Mouse (Mus musculus): ENCODE results near the gene Zdhhc14. TPM values are rescaled to one million over a fixed set of nuclear protein-coding genes. Genes with fewer than 3 reads are reported as not detected.
"Not testable (repeated sequence)": the region's sequence is repeated elsewhere in the genome, so short reads cannot be mapped to it uniquely, and the experiment has no call there.

Gene Zdhhc14
- polyA plus RNA-seq, 1 experiment from 2014 or later, result 1.6 TPM

DNA sequence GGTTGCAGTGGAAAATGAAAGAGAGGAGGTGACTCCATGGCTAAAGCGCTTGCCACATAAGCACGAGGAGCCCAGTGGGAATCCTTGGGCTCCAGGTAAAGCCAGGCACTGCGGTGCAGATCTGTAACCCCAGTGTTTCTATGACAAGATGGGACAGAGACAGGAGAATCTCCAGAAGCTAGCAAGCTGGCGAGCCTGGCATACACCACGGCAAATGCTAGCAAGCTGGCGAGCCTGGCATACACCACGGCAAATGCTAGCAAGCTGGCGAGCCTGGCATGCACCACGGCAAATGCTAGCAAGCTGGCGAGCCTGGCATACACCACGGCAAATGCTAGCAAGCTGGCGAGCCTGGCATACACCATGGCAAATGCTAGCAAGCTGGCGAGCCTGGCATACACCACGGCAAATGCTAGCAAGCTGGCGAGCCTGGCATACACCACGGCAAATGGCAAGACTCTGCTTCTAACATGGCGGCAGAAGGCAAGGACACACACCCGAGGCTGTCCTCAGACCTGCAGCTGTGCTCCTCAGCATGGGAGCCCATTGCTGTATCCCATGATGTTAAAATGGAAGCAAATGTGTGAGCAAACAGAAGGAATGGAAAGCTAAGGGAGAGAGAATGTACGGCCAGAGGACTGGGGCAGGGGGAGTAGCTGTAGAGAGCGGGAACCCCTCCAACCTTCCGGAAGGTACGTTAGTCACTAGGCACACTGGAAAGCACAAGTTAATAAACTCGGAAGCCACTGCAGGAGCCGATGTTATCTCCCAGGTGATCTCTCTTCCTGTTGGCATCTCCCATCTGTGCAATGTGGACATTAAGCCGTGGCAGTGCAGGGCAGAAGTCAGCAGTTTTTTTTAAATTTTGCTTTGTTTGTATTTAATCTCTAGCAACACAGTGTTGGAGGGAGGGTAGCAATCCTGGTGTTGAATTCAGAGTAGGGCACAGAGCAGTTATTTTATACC lies 129.6 kb downstream of the Zdhhc14 start:
- Histone ChIP-seq H3K9ac (no peak overlapping the region), H3K4me1 (ENCODE audit: insufficient read depth) (no peaks in the 10 kb centered on the region), H3K27ac (ENCODE audit: low read depth) (no peak overlapping the region), H3K9me3 (ENCODE audit: low read depth, low read length) (no peaks in the 10 kb centered on the region), H3K4me3 (ENCODE audit: low read depth, low read length) (no peak overlapping the region), H3K27me3 (ENCODE audit: insufficient read depth, low read length) (no peaks in the 10 kb centered on the region), H3K4me2 (no peak overlapping the region), H3K36me3 (ENCODE audit: insufficient read depth) (no peaks in the 10 kb centered on the region)
- DNase-seq, result no peak
- ATAC-seq (ENCODE audit: insufficient read depth), result no peak
- 81% methylated on average over 25 of the region's 25 CpGs for WGBS
- no peak for TF ChIP-seq CTCF (IDR thresholded peaks at IDR 0.05; ENCODE audit: low read depth)

GRCm38 (mm10) chr17:5622764-5623163 lies 130.4 kb downstream of the Zdhhc14 start:
- WGBS, result 33% methylated on average over 6 of the region's 6 CpGs
- DNase-seq, result no peak

DNA sequence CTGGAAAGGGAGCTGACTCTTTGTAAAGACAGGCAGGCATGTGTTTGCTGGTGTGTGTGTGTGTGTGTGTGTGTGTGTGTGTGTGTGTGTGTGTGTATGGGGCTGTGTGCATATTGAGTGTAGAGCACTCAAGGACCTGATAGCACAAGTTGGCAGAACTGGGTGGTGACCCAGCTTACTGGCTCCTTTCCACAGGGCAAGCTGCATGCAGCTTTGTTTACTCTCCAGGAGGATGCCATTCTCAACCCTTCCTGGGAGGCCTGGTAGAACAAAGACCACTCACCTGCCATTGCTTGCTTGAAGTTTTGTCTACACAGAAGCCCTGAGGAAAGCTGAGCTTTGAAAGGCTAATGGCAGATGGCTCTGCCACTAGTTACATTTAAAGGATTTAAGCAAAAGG lies 130.8 kb downstream of the Zdhhc14 start:
- no peak for TF ChIP-seq CTCF (IDR thresholded peaks at IDR 0.05; ENCODE audit: low read depth)
- no peak overlapping the region for H3K4me3 ChIP-seq (ENCODE audit: low read depth, low read length)
- ATAC-seq (ENCODE audit: insufficient read depth) (no peak), DNase-seq (no peak)
- no peaks in the 10 kb centered on the region for H3K27me3 ChIP-seq (ENCODE audit: insufficient read depth, low read length)
- no peak overlapping the region for H3K27ac ChIP-seq (ENCODE audit: low read depth)
- no peaks in the 10 kb centered on the region for H3K9me3 ChIP-seq (ENCODE audit: low read depth, low read length)
- no peak overlapping the region for H3K9ac ChIP-seq
- no peaks in the 10 kb centered on the region for H3K36me3 ChIP-seq (ENCODE audit: insufficient read depth)
- H3K4me2 ChIP-seq, result no peak overlapping the region
- H3K4me1 ChIP-seq (ENCODE audit: insufficient read depth), result no peaks in the 10 kb centered on the region

More at GRCm38 (mm10) chr17:5622764-5623163, 130.4 kb downstream of the Zdhhc14 start:
- no peak for ATAC-seq (ENCODE audit: insufficient read depth)
- Histone ChIP-seq H3K27ac (ENCODE audit: low read depth) (no peak overlapping the region), H3K27me3 (ENCODE audit: insufficient read depth, low read length) (no peaks in the 10 kb centered on the region), H3K36me3 (ENCODE audit: insufficient read depth) (no peaks in the 10 kb centered on the region), H3K4me2 (no peak overlapping the region), H3K4me3 (ENCODE audit: low read depth, low read length) (no peak overlapping the region), H3K4me1 (ENCODE audit: insufficient read depth) (no peaks in the 10 kb centered on the region), H3K9me3 (ENCODE audit: low read depth, low read length) (no peaks in the 10 kb centered on the region), H3K9ac (no peak overlapping the region)
- no peak for TF ChIP-seq CTCF (IDR thresholded peaks at IDR 0.05; ENCODE audit: low read depth)

DNA sequence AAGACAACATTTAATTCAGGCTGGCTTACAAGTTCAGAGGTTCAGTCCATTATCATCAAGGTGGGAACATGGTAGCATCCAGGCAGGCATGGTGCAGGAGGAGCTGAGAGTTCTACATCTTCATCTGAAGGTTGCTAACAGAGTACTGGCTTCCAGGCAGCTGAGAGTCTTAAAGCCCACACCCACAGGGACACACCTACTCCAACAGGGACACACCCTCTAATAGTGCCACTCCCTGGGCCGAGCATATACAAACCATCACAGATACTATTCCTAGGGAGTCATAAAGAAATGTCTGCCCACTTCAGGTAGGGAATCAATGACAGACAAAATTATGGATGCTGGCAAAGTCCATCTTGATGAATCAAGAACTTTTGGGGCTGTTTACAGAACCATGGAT lies 132.5 kb downstream of the Zdhhc14 start:
- H3K9ac ChIP-seq; ATAC-seq (ENCODE audit: insufficient read depth); DNase-seq; H3K4me1 ChIP-seq (ENCODE audit: insufficient read depth); H3K4me2 ChIP-seq; H3K9me3 ChIP-seq (ENCODE audit: low read depth, low read length); H3K4me3 ChIP-seq (ENCODE audit: low read depth, low read length); H3K36me3 ChIP-seq (ENCODE audit: insufficient read depth); H3K27ac ChIP-seq (ENCODE audit: low read depth); H3K27me3 ChIP-seq (ENCODE audit: insufficient read depth, low read length): not testable (repeated sequence)
- WGBS, result 76% methylated on average over 1 of the region's 1 CpGs

GRCm38 (mm10) chr17:5626402-5626801 lies 134.0 kb downstream of the Zdhhc14 start:
- Histone ChIP-seq H3K27me3 (ENCODE audit: insufficient read depth, low read length) (no peaks in the 10 kb centered on the region), H3K36me3 (ENCODE audit: insufficient read depth) (no peaks in the 10 kb centered on the region), H3K4me1 (ENCODE audit: insufficient read depth) (no peaks in the 10 kb centered on the region), H3K27ac (ENCODE audit: low read depth) (no peak overlapping the region), H3K4me3 (ENCODE audit: low read depth, low read length) (no peak overlapping the region), H3K4me2 (no peak overlapping the region), H3K9me3 (ENCODE audit: low read depth, low read length) (no peaks in the 10 kb centered on the region), H3K9ac (no peak overlapping the region)
- ATAC-seq (ENCODE audit: insufficient read depth), result no peak
- DNase-seq, result no peak
- WGBS, result 71% methylated on average over 3 of the region's 3 CpGs
- TF ChIP-seq CTCF (IDR thresholded peaks at IDR 0.05; ENCODE audit: low read depth), result no peak

GRCm38 (mm10) chr17:5627664-5628063 lies 135.3 kb downstream of the Zdhhc14 start:
- no peaks in the 10 kb centered on the region for H3K9me3 ChIP-seq (ENCODE audit: low read depth, low read length)
- no peak overlapping the region for H3K4me3 ChIP-seq (ENCODE audit: low read depth, low read length)
- 86% methylated on average over 5 of the region's 5 CpGs for WGBS
- H3K27ac ChIP-seq (ENCODE audit: low read depth), result no peak overlapping the region
- no peak overlapping the region for H3K9ac ChIP-seq
- ATAC-seq (ENCODE audit: insufficient read depth), result no peak
- H3K4me2 ChIP-seq, result no peak overlapping the region
- no peak for TF ChIP-seq CTCF (IDR thresholded peaks at IDR 0.05; ENCODE audit: low read depth)
- no peaks in the 10 kb centered on the region for H3K4me1 ChIP-seq (ENCODE audit: insufficient read depth)
- H3K27me3 ChIP-seq (ENCODE audit: insufficient read depth, low read length), result no peaks in the 10 kb centered on the region
- DNase-seq, result no peak
- no peaks in the 10 kb centered on the region for H3K36me3 ChIP-seq (ENCODE audit: insufficient read depth)

DNA sequence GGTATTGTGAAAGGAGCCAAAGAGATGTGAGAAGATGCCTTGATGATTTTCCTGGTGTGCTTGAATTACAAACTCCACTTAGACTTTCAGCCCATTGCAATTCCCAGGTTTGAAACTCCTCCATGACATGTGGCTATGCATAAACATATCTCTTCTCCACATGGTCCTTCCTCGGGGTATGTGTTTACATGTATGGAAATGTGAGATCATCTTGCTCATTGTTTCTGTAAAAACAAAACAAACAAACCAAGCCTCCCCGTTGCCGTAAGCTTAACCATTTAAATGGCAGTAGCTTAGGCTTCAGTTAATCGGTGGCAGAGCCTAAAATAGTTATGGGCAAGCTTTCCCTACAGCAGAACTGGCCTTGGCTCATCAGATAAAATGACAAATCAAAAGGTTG lies 137.3 kb downstream of the Zdhhc14 start:
- H3K4me1 ChIP-seq (ENCODE audit: insufficient read depth), result no peaks in the 10 kb centered on the region
- WGBS, result 42% methylated on average over 4 of the region's 4 CpGs

More for the DNA sequence above, 137.3 kb downstream of the Zdhhc14 start:
- H3K9ac ChIP-seq, result no peak overlapping the region
- no peak overlapping the region for H3K27ac ChIP-seq (ENCODE audit: low read depth)
- no peak overlapping the region for H3K4me2 ChIP-seq
- H3K27me3 ChIP-seq (ENCODE audit: insufficient read depth, low read length), result no peaks in the 10 kb centered on the region
- no peak for TF ChIP-seq CTCF (IDR thresholded peaks at IDR 0.05; ENCODE audit: low read depth)
- no peaks in the 10 kb centered on the region for H3K36me3 ChIP-seq (ENCODE audit: insufficient read depth)
- H3K4me3 ChIP-seq (ENCODE audit: low read depth, low read length), result no peak overlapping the region
- DNase-seq, result no peak
- no peaks in the 10 kb centered on the region for H3K9me3 ChIP-seq (ENCODE audit: low read depth, low read length)
- no peak for ATAC-seq (ENCODE audit: insufficient read depth)

Data from lung, embryonic 14.5 days (tissue).